Mouse (Mus musculus) cerebellum, adult 11 months (tissue): Measurements from ENCODE around the gene Iqschfp.

Experiments
- DNase-seq: peaks from one replicate; pipeline ENCODE4 v3.0.0; 2022

Iqschfp gene

GRCm38 (mm10) chr3:68499532-68500152 is 607.6 kb downstream of the Iqschfp start:
- no peak for DNase-seq

- no peak for DNase-seq
Measured at GRCm38 (mm10) chr3:68504838-68505237, 612.8 kb downstream of the Iqschfp start.

- DNase-seq: no peak
Measured at GRCm38 (mm10) chr3:68506769-68507318, 614.8 kb downstream of the Iqschfp start.

GRCm38 (mm10) chr3:68508629-68509028 is 616.6 kb downstream of the Iqschfp start:
- peak; percentile 52 for DNase-seq

GRCm38 (mm10) chr3:68510872-68511271 is 618.8 kb downstream of the Iqschfp start:
- DNase-seq: no peak

- DNase-seq: no peak
Measured at GRCm38 (mm10) chr3:68511744-68512143, 619.7 kb downstream of the Iqschfp start.

GRCm38 (mm10) chr3:68512327-68512726 is 620.3 kb downstream of the Iqschfp start:
- no peak for DNase-seq

GRCm38 (mm10) chr3:68513340-68514119 is 621.5 kb downstream of the Iqschfp start:
- no peak for DNase-seq

GRCm38 (mm10) chr3:68514120-68514497 is 622.1 kb downstream of the Iqschfp start:
- no peak for DNase-seq

- DNase-seq: no peak
Measured at GRCm38 (mm10) chr3:68514717-68515116, 622.7 kb downstream of the Iqschfp start.

- no peak for DNase-seq
Measured at GRCm38 (mm10) chr3:68516393-68517081, 624.5 kb downstream of the Iqschfp start.

GRCm38 (mm10) chr3:68517236-68517635 is 625.2 kb downstream of the Iqschfp start:
- no peak for DNase-seq

- DNase-seq: no peak
Measured at GRCm38 (mm10) chr3:68518041-68518440, 626.0 kb downstream of the Iqschfp start.

- no peak for DNase-seq
Measured at GRCm38 (mm10) chr3:68518586-68518985, 626.6 kb downstream of the Iqschfp start.

GRCm38 (mm10) chr3:68525361-68525878 is 633.4 kb downstream of the Iqschfp start:
- no peak for DNase-seq

- no peak for DNase-seq
Measured at GRCm38 (mm10) chr3:68526416-68526815, 634.4 kb downstream of the Iqschfp start.

GRCm38 (mm10) chr3:68527182-68527581 is 635.1 kb downstream of the Iqschfp start:
- DNase-seq: no peak

- no peak for DNase-seq
Measured at GRCm38 (mm10) chr3:68531908-68532307, 639.9 kb downstream of the Iqschfp start.

GRCm38 (mm10) chr3:68534571-68535051 is 642.6 kb downstream of the Iqschfp start:
- DNase-seq: no peak

- DNase-seq: no peak
Measured at GRCm38 (mm10) chr3:68535160-68535728, 643.2 kb downstream of the Iqschfp start.

GRCm38 (mm10) chr3:68536071-68536470 is 644.0 kb downstream of the Iqschfp start:
- DNase-seq: no peak

- DNase-seq: no peak
Measured at GRCm38 (mm10) chr3:68541688-68542087, 649.7 kb downstream of the Iqschfp start.
